Mouse (Mus musculus): ENCODE measurements around the gene Cd79b. TPM values are rescaled to one million over a fixed set of nuclear protein-coding genes. Genes with fewer than 3 reads are reported as not detected.

The Cd79b gene
- polyA plus RNA-seq, 1 experiment from 2014 or later = 3.6 TPM

- Histone ChIP-seq H3K27me3 (ENCODE audit: control insufficient read depth, insufficient read depth, low read length) (no peaks in the 10 kb centered on the region), H3K9ac (ENCODE audit: low read length) (no peak overlapping the region), H3K9me3 (replicated peaks; ENCODE audit: control insufficient read depth, low read length) (no peaks in the 10 kb centered on the region), H3K36me3 (ENCODE audit: control insufficient read depth, insufficient read depth) (no peaks in the 10 kb centered on the region), H3K4me3 (ENCODE audit: low read length) (no peak overlapping the region), H3K27ac (ENCODE audit: low read length) (peak overlapping the region; percentile 7; the same call in 1 of the 2 replicates), H3K4me1 (ENCODE audit: control insufficient read depth, insufficient read depth, low read length) (peaks cover 25% of the 10 kb centered on the region), H3K4me2 (ENCODE audit: low read depth, low read length) (peak overlapping the region; percentile 85; the same call in 1 of the 2 replicates)
- no peak for ATAC-seq (replicated peaks; ENCODE audit: extremely low read depth, insufficient read depth, low FRiP score)
- WGBS = 95% methylated on average over 6 of the region's 6 CpGs
These were observed 40.8 kb downstream of the Cd79b start for GRCm38 (mm10) chr11:106273811-106274210.

- peak overlapping the region; percentile 75 for H3K9ac ChIP-seq (ENCODE audit: low read length)
- peaks cover 30% of the 10 kb centered on the region for H3K4me1 ChIP-seq (ENCODE audit: control insufficient read depth, insufficient read depth, low read length)
- peak overlapping the region; percentile 86 for H3K27ac ChIP-seq (ENCODE audit: low read length)
- no peaks in the 10 kb centered on the region for H3K36me3 ChIP-seq (ENCODE audit: control insufficient read depth, insufficient read depth)
- 14% methylated on average over 16 of the region's 16 CpGs for WGBS
- no peaks in the 10 kb centered on the region for H3K9me3 ChIP-seq (replicated peaks; ENCODE audit: control insufficient read depth, low read length)
- peak overlapping the region; percentile 85 for H3K4me2 ChIP-seq (ENCODE audit: low read depth, low read length)
- peak overlapping the region; percentile 98 for H3K4me3 ChIP-seq (ENCODE audit: low read length)
- ATAC-seq (replicated peaks; ENCODE audit: extremely low read depth, insufficient read depth, low FRiP score) = peak; percentile 6; the same call in 1 of the 2 replicates
- no peaks in the 10 kb centered on the region for H3K27me3 ChIP-seq (ENCODE audit: control insufficient read depth, insufficient read depth, low read length)
These were observed 41.3 kb downstream of the Cd79b start for GRCm38 (mm10) chr11:106273311-106273684.

- under 1% methylated on average over 72 of the region's 72 CpGs for WGBS
- no peaks in the 10 kb centered on the region for H3K36me3 ChIP-seq (ENCODE audit: control insufficient read depth, insufficient read depth)
- ATAC-seq (replicated peaks; ENCODE audit: extremely low read depth, insufficient read depth, low FRiP score) = peak; percentile 94
- peak within 1 kb of the TSS; percentile 85 for H3K4me2 ChIP-seq (ENCODE audit: low read depth, low read length)
- H3K4me1 ChIP-seq (ENCODE audit: control insufficient read depth, insufficient read depth, low read length) = peaks cover 32% of the 10 kb centered on the region
- H3K27ac ChIP-seq (ENCODE audit: low read length) = peak within 1 kb of the TSS; percentile 94
- peak within 1 kb of the TSS; percentile 98 for H3K4me3 ChIP-seq (ENCODE audit: low read length)
- no peaks in the 10 kb centered on the region for H3K27me3 ChIP-seq (ENCODE audit: control insufficient read depth, insufficient read depth, low read length)
- peak within 1 kb of the TSS; percentile 98 for H3K9ac ChIP-seq (ENCODE audit: low read length)
- no peaks in the 10 kb centered on the region for H3K9me3 ChIP-seq (replicated peaks; ENCODE audit: control insufficient read depth, low read length)
These were observed 41.8 kb downstream of the Cd79b start, which contains the start of gene Smarcd2 for GRCm38 (mm10) chr11:106272644-106273310. Gene Smarcd2, minus strand, starts transcription at chr11:106272972.

- peaks cover 32% of the 10 kb centered on the region for H3K4me1 ChIP-seq (ENCODE audit: control insufficient read depth, insufficient read depth, low read length)
These were observed 42.5 kb downstream of the Cd79b start for GRCm38 (mm10) chr11:106271794-106272643.

GRCm38 (mm10) chr11:106271131-106271793, 43.3 kb downstream of the Cd79b start:
- H3K4me1 ChIP-seq (ENCODE audit: control insufficient read depth, insufficient read depth, low read length) = peaks cover 29% of the 10 kb centered on the region
- H3K9ac ChIP-seq (ENCODE audit: low read length) = peak overlapping the region; percentile 98
- no peaks in the 10 kb centered on the region for H3K27me3 ChIP-seq (ENCODE audit: control insufficient read depth, insufficient read depth, low read length)
- H3K36me3 ChIP-seq (ENCODE audit: control insufficient read depth, insufficient read depth) = peaks cover 7% of the 10 kb centered on the region
- H3K4me3 ChIP-seq (ENCODE audit: low read length) = peak overlapping the region; percentile 98
- WGBS = 27% methylated on average over 5 of the region's 5 CpGs
- no peaks in the 10 kb centered on the region for H3K9me3 ChIP-seq (replicated peaks; ENCODE audit: control insufficient read depth, low read length)
- ATAC-seq (replicated peaks; ENCODE audit: extremely low read depth, insufficient read depth, low FRiP score) = no peak
- peak overlapping the region; percentile 83 for H3K4me2 ChIP-seq (ENCODE audit: low read depth, low read length)
- peak overlapping the region; percentile 94 for H3K27ac ChIP-seq (ENCODE audit: low read length)

More at GRCm38 (mm10) chr11:106271794-106272643, 42.5 kb downstream of the Cd79b start:
- Histone ChIP-seq H3K36me3 (ENCODE audit: control insufficient read depth, insufficient read depth) (no peaks in the 10 kb centered on the region; the same call in 1 of the 2 replicates), H3K9ac (ENCODE audit: low read length) (peak overlapping the region; percentile 98), H3K9me3 (replicated peaks; ENCODE audit: control insufficient read depth, low read length) (no peaks in the 10 kb centered on the region), H3K27ac (ENCODE audit: low read length) (peak overlapping the region; percentile 94), H3K4me3 (ENCODE audit: low read length) (peak overlapping the region; percentile 98), H3K4me2 (ENCODE audit: low read depth, low read length) (peak overlapping the region; percentile 83), H3K27me3 (ENCODE audit: control insufficient read depth, insufficient read depth, low read length) (no peaks in the 10 kb centered on the region)
- peak; percentile 31 for ATAC-seq (replicated peaks; ENCODE audit: extremely low read depth, insufficient read depth, low FRiP score)
- WGBS = under 1% methylated on average over 41 of the region's 41 CpGs

GRCm38 (mm10) chr11:106269060-106269431, 45.5 kb downstream of the Cd79b start:
- Histone ChIP-seq H3K4me3 (ENCODE audit: low read length) (0 out of 2 replicates have a peak overlapping the region, but pooled peaks have one; percentile 6), H3K9me3 (replicated peaks; ENCODE audit: control insufficient read depth, low read length) (no peaks in the 10 kb centered on the region), H3K4me2 (ENCODE audit: low read depth, low read length) (peak overlapping the region; percentile 39), H3K4me1 (ENCODE audit: control insufficient read depth, insufficient read depth, low read length) (peaks cover 25% of the 10 kb centered on the region), H3K27ac (ENCODE audit: low read length) (peak overlapping the region; percentile 67), H3K27me3 (ENCODE audit: control insufficient read depth, insufficient read depth, low read length) (no peaks in the 10 kb centered on the region), H3K9ac (ENCODE audit: low read length) (peak overlapping the region; percentile 31), H3K36me3 (ENCODE audit: control insufficient read depth, insufficient read depth) (peaks cover 24% of the 10 kb centered on the region)
- 42% methylated on average over 3 of the region's 3 CpGs for WGBS
- ATAC-seq (replicated peaks; ENCODE audit: extremely low read depth, insufficient read depth, low FRiP score) = no peak

- WGBS = 53% methylated on average over 8 of the region's 8 CpGs
- H3K4me3 ChIP-seq (ENCODE audit: low read length) = 0 out of 2 replicates have a peak overlapping the region, but pooled peaks have one; percentile 6
- peaks cover 30% of the 10 kb centered on the region for H3K36me3 ChIP-seq (ENCODE audit: control insufficient read depth, insufficient read depth)
- H3K9me3 ChIP-seq (replicated peaks; ENCODE audit: control insufficient read depth, low read length) = no peaks in the 10 kb centered on the region
- ATAC-seq (replicated peaks; ENCODE audit: extremely low read depth, insufficient read depth, low FRiP score) = no peak
- peak overlapping the region; percentile 67 for H3K27ac ChIP-seq (ENCODE audit: low read length)
- peak overlapping the region; percentile 31 for H3K9ac ChIP-seq (ENCODE audit: low read length)
- peaks cover 25% of the 10 kb centered on the region for H3K4me1 ChIP-seq (ENCODE audit: control insufficient read depth, insufficient read depth, low read length)
- H3K27me3 ChIP-seq (ENCODE audit: control insufficient read depth, insufficient read depth, low read length) = no peaks in the 10 kb centered on the region
- peak overlapping the region; percentile 39 for H3K4me2 ChIP-seq (ENCODE audit: low read depth, low read length)
These were observed 46.1 kb downstream of the Cd79b start for GRCm38 (mm10) chr11:106268326-106269059.

GRCm38 (mm10) chr11:106267871-106268270, 46.7 kb downstream of the Cd79b start:
- Histone ChIP-seq H3K27me3 (ENCODE audit: control insufficient read depth, insufficient read depth, low read length) (no peaks in the 10 kb centered on the region), H3K4me2 (ENCODE audit: low read depth, low read length) (no peak overlapping the region), H3K27ac (ENCODE audit: low read length) (no peak overlapping the region), H3K9me3 (replicated peaks; ENCODE audit: control insufficient read depth, low read length) (no peaks in the 10 kb centered on the region), H3K9ac (ENCODE audit: low read length) (no peak overlapping the region; the same call in 1 of the 2 replicates), H3K36me3 (ENCODE audit: control insufficient read depth, insufficient read depth) (peaks cover 36% of the 10 kb centered on the region), H3K4me3 (ENCODE audit: low read length) (no peak overlapping the region), H3K4me1 (ENCODE audit: control insufficient read depth, insufficient read depth, low read length) (peaks cover 25% of the 10 kb centered on the region)
- no peak for ATAC-seq (replicated peaks; ENCODE audit: extremely low read depth, insufficient read depth, low FRiP score)
- WGBS = 84% methylated on average over 5 of the region's 5 CpGs
